Mouse (Mus musculus) liver, postnatal 0 days (tissue): Measurements from ENCODE around the gene Pxylp1.
"Not testable (repeated sequence)": the region's sequence is repeated elsewhere in the genome, so short reads cannot be mapped to it uniquely, and the experiment has no call there.

Experiments
- CTCF ChIP-seq: sonication (generic); IDR thresholded peaks from 2 replicates; pipeline ENCODE4 v1.5.1; 2016; ENCODE audit warnings: antibody characterized with exemption, low read depth
- EP300 ChIP-seq: IDR thresholded peaks from 2 replicates; pipeline ENCODE4 v1.6.1; 2016; ENCODE audit warnings: antibody characterized with exemption, low read depth, mild to moderate bottlenecking

DNA sequence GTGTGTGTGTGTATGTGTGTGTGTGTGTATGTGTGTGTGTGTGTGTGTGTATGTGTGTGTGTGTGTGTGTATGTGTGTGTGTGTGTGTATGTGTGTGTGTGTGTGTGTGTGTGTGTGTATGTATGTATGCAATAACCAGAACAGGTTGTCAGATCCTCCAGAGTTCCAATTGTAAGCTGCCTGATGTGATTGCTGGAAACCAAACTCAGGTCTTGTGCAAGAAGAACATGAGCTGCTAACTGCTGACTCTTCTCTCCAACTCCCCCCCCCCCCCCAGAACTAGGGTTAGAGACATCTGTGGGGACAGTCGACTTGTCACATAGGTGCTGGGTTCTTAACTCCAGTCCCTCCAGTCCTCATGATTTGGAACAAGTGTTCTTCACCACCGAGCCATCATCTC is 44.0 kb upstream of the Pxylp1 start:
- not testable (repeated sequence) for TF ChIP-seq CTCF, EP300
